Comparison of ENCODE assay signal across 9 mouse cellular contexts in the genomic region with DNA sequence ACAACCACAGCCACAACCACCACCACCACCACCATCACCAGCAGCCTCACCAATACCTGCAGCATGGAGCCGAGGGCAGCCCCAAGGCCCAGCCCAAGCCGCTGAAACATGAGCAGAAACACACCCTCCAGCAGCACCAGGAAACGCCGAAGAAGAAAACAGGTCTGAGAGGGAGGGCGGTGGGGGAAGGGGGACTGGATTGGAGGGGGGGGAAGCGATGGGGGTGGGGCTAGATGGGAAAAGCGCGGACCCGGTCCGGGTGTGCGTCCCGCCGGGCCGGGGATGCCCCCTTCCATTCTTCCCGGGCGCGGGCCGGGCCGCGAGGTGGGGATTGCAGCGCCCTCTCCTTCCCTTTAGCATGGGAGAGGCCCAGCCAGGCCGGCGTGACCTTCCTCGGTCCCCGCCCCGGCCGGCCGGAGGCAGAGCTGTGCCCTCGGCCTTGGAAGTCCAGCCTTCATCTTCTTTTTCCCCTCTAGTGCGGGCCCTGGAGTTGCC. TPM values are rescaled to one million over a fixed set of nuclear protein-coding genes. Genes with fewer than 3 reads are reported as not detected.
DNase-seq lines count a peak whose midpoint lies in the region; ATAC-seq and TF ChIP-seq lines count a peak whose summit lies in the region.
"Had no signal": no experiment of that assay in that cellular context is flagged by ENCODE, and none has a peak within 500 bp of the region (broad histone marks: within the 10 kb centered on the region; RNA-seq: fewer than 3 reads in every experiment).

No protein-coding gene starts in this region.

- H3K9ac ChIP-seq in liver, postnatal 0 days (replicated peaks), result peak overlapping the region; percentile 99
- peak overlapping the region; percentile 98 for H3K9ac ChIP-seq in neural tube, embryonic 13.5 days

- no peak for TF ChIP-seq EP300 in liver, postnatal 0 days (IDR thresholded peaks at IDR 0.05; ENCODE audit: low read depth)

- WGBS in liver, postnatal 0 days (ENCODE audit: insufficient replicate concordance), result 0% methylated on average over 11 of the region's 30 CpGs
- WGBS in neural tube, embryonic 13.5 days, result 2% methylated on average over 26 of the region's 30 CpGs

- DNase-seq in thymus, adult 18-20 months, result peak; percentile 23 to 39
- DNase-seq in thymus, postnatal 25 days, result no peak
- DNase-seq in cerebellum, postnatal 36 days, result peak; percentile 41 to 48
- DNase-seq in gastrocnemius, postnatal 10 days, result peak; percentile 55
- peak; percentile 60 for DNase-seq in kidney, adult 18-20 months
- DNase-seq in liver, postnatal 0 days, result no peak
- DNase-seq in thymus, postnatal 14 days, result peak; percentile 59

- ATAC-seq in liver, postnatal 0 days, result peak; percentile 28
- peak; percentile 71 for ATAC-seq in neural tube, embryonic 13.5 days (ENCODE audit: low read depth)

- peaks cover under 1% of the 10 kb centered on the region; the same call in 1 of the 2 replicates for H3K36me3 ChIP-seq in liver, postnatal 0 days (replicated peaks; ENCODE audit: insufficient read depth, low read length)
- peaks cover 7% of the 10 kb centered on the region for H3K36me3 ChIP-seq in neural tube, embryonic 13.5 days

- peaks cover 8% of the 10 kb centered on the region; the same call in 1 of the 2 replicates for H3K4me1 ChIP-seq in liver, postnatal 0 days (ENCODE audit: insufficient read depth)
- H3K4me1 ChIP-seq in neural tube, embryonic 13.5 days (replicated peaks), result peaks cover 18% of the 10 kb centered on the region

- H3K27ac ChIP-seq in liver, postnatal 0 days (ENCODE audit: low read depth), result peak overlapping the region; percentile 95
- peak overlapping the region; percentile 98 for H3K27ac ChIP-seq in neural tube, embryonic 13.5 days (replicated peaks)

- H3K4me2 ChIP-seq in liver, postnatal 0 days (ENCODE audit: low read depth, low read length), result peak overlapping the region; percentile 86
- peak overlapping the region; percentile 75 for H3K4me2 ChIP-seq in neural tube, embryonic 13.5 days

- TF ChIP-seq CTCF in liver, postnatal 0 days (IDR thresholded peaks at IDR 0.05; ENCODE audit: low read depth), result no peak

- H3K4me3 ChIP-seq in liver, postnatal 0 days (ENCODE audit: low read depth, low read length), result peak overlapping the region; percentile 93
- H3K4me3 ChIP-seq in neural tube, embryonic 13.5 days, result peak overlapping the region; percentile 99

- no peaks in the 10 kb centered on the region for H3K9me3 ChIP-seq in liver, postnatal 0 days (ENCODE audit: low read length)
- no peaks in the 10 kb centered on the region for H3K9me3 ChIP-seq in neural tube, embryonic 13.5 days

- no peaks in the 10 kb centered on the region for H3K27me3 ChIP-seq in liver, postnatal 0 days (ENCODE audit: insufficient read depth, low read length)
- H3K27me3 ChIP-seq in neural tube, embryonic 13.5 days, result no peaks in the 10 kb centered on the region

RNA-seq across cellular contexts. Expression of gene Nufip2, which starts 0.4 kb away (rescaled TPM):
- total RNA-seq in gastrocnemius, postnatal 10 days (2021), result 10 to 100 TPM; 43.0 to 57.7 TPM
- 2.0 and 2.4 TPM in 2 replicates for polyA plus RNA-seq in liver, postnatal 0 days (2015; fragmentation: Nextera tagmentation; extraction: Ambion mirVana)
- polyA plus RNA-seq in neural tube, embryonic 13.5 days (2015; fragmentation: Nextera tagmentation; extraction: Ambion mirVana), result 3.9 and 4.0 TPM in 2 replicates

RNA-seq across cellular contexts. Expression of gene Cryba1, which starts 38.7 kb away (rescaled TPM):
- total RNA-seq in gastrocnemius, postnatal 10 days (2021), result not detected
- polyA plus RNA-seq in liver, postnatal 0 days (2015; fragmentation: Nextera tagmentation; extraction: Ambion mirVana), result not detected in 2 replicates
- 4.2 and 5.6 TPM in 2 replicates for polyA plus RNA-seq in neural tube, embryonic 13.5 days (2015; fragmentation: Nextera tagmentation; extraction: Ambion mirVana)
- total RNA-seq: left cerebral cortex, postnatal 25 days had no signal

Comparison
In these comparisons a context has a peak if more than half of its experiments do, and no peak if none do; other contexts are left out.
1. DNase-seq: peak in thymus, adult 18-20 months (2 of 2), cerebellum, postnatal 36 days (2 of 2), gastrocnemius, postnatal 10 days (single experiment), kidney, adult 18-20 months (single experiment) and thymus, postnatal 14 days (single experiment); none in thymus, postnatal 25 days (single experiment) and liver, postnatal 0 days (single experiment).